Mouse (Mus musculus) right cerebral cortex, postnatal 36 days (tissue): ENCODE data around the gene Cntnap1.
"Not testable (repeated sequence)": the region's sequence is repeated elsewhere in the genome, so short reads cannot be mapped to it uniquely, and the experiment has no call there.

Experiments used
- DNase-seq, 2 experiments: peaks; one replicate each; pipeline ENCODE4 v3.0.0; 2022; ENCODE audit warnings: low spot score in 2 of 2, mixed read lengths in 1 of 2

The Cntnap1 gene

DNA sequence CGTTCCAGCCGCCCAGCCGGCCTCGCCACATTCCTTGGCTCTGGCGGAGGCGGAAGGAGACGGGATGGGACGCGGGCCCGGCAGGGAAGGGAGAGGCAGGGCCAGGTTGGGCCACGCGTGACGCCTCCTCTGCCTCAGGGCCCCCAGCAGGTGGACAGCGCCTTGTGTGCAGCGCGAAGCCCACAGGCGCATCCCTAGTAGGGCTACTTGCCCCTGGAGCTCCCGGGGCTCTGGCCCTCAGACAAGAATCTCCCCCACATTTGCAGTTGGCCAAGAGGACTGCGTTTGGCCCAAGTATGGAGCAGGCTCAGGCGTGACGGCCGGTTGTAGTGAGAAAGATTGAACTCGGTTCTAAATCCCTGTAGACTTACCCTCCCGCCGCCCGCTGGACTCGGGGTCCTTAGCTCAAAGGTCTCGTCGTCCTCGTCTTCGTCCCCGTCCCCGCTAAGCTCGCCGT is at the start of gene Cntnap1:
Cntnap1 (plus strand) TSS at position 170 of the 457 bp plus-strand sequence.
- DNase-seq, result no peak

DNA sequence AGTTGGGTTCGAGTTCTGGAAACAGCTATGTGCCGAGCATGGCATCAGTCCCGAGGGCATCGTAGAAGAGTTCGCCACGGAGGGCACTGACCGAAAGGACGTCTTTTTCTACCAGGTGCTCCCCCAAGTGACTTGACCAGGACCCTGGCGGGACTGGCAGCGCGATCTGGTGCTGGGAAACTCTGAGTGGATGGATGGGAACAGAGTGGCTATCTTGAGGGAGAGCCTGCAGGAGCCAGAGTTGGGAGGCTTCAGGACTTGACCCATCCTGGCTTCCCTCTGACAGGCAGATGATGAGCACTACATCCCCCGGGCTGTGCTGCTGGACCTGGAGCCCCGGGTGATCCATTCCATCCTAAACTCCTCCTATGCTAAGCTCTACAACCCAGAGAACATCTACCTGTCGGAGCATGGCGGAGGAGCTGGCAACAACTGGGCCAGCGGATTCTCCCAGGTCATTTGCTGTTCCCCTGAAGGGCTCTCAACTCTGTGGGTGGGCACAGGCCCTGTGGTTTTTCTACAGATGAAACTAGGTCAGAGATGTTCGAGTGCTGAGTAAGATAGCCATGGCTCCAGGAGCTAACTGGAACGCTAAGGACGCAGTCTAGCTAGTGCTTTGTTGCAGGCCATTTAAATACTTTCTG is 49.7 kb upstream of the Cntnap1 start:
- no peak for DNase-seq

DNA sequence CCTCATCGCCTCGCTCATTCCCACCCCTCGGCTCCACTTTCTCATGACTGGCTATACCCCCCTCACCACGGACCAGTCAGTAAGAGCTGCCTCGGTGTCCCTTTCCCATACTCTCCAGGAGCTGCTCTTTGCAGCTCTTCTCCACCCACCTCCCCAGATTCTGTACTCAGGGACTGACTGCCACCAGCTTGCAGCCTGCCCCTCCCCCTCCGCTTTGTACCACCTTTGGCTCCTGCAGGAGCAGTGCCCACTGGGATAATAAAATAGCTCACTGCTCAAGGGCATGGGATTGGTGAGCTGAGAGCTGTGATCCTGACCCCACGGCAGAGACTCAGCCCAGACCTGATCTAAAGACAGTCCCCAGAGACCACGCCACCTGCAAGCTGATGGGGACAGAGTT is 45.8 kb upstream of the Cntnap1 start:
- DNase-seq, result not testable (repeated sequence)

DNA sequence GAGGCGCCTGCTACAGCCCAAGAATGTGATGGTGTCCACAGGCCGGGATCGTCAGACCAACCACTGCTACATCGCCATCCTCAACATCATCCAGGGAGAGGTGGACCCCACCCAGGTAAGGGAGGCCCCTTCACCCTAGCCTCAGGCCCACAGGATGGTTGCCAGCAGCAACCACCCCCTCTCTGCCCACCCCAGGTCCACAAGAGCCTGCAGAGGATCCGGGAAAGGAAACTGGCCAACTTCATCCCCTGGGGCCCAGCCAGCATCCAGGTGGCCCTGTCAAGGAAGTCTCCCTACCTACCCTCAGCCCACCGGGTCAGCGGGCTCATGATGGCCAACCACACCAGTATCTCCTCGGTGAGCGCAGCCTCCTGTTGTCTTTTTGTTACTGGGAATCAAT is 45.3 kb upstream of the Cntnap1 start:
- DNase-seq, result not testable (repeated sequence)

DNA sequence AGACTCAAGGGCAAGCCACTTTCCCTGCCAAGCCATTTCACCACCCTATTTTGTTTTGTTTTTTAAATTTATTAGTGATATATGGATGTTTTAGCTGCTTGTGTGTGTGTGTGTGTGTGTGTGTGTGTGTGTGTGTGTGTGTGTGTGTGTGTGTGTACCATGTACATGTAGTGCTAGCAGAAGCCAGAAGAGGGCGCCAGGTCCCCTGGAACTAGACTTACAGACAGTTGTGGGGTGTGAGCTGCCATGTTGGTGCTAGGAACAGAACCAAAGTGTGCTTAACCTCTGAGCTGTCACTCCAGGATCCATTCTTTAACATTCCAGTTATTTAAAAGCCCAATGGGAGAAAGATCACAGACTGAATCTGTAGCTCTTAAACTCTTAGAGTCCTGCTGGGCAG is 43.2 kb upstream of the Cntnap1 start:
- no peak for DNase-seq

DNA sequence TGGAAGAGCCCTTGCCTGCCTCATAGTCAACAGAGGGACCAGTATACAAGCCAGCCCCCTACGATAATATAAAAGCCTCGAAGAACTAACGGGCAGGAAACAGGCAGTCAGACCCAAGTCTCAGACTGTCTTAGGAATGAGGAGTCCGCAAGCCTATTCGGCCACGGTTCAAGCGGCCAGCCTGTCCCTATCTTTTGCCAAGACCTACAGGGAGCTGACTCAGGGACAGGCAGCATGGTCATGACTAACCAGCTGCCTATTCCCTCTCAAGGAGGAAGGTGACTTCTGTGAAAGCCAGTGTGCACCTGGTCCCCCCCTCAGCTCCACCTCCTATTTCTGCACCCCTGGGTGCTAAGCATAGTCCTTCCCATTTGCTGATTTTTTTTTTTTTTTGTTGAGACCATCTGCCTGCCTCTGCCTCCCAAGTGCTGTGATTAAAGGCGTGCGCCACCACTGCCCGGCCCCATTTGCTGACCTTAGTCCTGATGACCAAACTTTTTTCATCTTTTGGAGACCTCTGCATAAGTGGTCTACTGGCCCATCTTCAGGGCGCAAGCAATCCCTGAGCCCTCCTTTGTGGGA is 41.2 kb upstream of the Cntnap1 start:
- no peak for DNase-seq

DNA sequence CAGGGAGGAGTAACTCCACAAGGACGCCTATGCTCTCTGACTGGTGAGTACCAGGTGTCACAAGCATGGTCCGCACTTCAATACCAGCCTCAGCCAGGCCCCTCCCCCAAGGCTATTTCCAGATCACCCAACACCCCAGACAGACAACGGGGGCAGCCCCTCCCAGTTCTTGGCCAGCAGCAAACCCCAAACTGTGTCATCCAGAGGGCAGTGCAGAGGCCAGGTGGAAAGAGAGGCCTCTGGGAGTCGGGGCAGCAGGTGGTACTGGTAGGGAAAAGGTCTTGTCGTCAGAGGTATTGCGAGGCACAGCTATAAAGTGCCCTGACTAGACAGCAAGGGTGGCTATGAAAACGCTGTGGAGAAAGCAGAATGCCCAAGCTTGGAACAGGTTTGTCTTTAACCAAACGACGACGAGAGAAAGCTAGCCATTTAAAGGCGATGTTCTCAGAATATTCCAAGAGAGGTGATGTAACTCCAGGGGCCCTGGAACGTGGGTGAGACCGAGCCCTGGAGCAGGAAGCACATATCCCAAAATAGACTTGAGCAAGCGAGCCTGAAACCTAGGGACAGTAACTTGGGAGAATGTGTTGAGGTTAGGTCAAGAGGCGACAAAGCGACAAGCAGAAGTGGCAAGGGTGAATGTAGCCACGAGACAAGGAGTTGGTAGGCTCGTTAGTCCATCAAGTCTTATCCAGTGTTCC is 40.1 kb upstream of the Cntnap1 start:
- no peak for DNase-seq

DNA sequence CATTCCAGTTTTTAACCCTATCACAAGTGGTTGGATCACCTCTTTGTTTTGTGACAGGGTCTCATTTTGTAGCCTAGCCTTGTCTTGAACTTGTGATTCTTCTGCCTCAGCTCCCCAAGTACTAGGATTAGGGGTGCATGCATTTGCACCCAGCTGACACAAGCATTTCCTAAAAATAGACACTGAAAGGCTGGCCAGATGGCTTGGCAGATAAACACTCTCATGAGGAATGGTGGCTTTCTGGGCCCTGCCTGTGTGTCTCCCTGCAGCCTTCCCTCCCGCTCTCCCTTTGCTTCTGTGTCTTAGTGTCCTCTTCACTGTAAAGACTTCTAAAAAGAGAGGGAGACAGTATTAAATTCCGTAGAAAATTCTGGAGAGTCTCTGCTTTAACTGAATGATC is 39.1 kb upstream of the Cntnap1 start:
- DNase-seq, result no peak

DNA sequence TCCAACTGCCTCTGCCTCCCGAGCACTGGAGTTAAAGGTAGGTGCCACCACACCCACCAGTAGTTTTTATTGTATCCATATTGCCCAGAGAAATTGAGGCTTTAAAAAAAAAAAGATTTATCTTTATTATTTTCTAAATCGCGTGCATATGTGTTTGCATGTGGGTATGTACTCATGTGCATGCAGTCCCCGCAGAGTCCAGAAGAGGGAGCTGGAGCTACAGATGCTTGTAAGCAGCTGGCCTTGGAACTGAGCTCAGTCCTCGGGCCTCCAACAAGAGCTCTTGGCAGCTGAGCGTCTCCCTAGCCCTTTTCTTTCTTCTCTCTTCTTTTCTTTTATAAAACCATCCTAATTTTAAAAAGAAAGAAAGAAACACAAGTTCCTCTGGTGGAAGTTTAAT is 38.6 kb upstream of the Cntnap1 start:
- no peak for DNase-seq

DNA sequence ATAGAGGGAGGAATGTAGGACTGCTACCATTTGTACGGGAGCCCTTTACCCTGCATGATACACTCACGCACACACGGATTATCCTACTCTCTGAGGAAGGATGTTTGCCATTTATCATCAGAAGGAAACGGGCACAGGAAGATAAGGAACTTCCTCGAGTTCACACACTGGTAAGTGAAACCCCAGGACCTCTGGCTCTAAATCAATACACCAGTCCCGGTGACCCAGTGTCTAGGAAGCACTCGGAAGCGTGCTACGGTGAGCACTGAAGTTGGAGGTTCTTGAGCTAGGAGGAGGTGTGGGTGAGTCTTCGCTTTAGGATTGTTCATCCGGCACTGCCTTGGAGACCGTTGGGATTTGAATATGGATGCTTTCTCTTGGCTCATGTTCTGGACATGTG is 37.3 kb upstream of the Cntnap1 start:
- no peak for DNase-seq

DNA sequence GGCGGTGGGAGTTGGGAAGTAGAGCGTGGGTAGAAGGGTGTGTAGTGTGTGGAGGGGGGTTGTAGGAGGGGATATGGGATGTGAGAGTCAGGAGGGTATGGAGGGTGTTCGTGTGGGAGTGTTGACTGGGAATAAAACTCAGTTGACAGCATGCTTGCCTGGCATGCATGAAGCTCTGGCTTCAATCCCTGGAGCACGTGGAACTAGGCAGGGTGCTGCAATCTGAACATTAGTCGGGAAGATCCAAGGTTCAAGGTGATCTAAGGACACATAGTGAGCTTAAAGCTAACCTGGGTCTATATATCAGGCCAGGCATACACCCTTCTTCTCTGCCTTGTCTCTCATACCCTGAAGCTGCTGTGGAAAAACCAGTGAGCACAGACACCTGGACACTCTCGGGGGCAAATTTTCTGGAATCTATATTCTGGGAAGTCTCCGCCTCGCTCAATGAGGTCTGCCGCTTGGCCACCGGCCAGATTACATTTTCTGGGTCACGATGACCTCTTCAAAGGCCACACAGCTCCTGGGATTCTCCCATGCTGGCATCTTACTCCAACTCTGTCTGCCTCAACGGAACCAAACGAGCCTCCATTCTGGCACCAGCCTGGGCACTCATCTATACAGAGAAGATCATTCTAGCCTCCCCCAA is 36.0 kb upstream of the Cntnap1 start:
- DNase-seq, result no peak

DNA sequence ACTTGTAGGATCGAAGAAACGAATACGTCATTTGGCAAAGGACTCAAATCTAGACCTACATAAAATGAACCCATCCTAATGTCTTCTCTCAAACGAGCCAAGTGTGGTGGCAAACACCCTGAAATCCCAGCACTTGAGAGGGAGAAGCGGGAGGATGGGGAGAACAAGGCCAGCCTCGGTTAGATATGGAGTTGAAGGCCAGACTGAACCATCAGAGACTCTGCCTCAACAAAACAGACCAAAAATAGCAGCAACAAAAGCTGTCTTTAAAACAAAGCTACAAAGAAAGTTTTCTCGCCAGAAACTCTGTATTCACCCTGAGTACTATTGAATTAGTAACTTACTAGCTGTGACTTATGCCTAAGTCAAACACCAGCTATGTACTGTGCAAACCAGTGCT is 33.3 kb upstream of the Cntnap1 start:
- DNase-seq, result no peak

DNA sequence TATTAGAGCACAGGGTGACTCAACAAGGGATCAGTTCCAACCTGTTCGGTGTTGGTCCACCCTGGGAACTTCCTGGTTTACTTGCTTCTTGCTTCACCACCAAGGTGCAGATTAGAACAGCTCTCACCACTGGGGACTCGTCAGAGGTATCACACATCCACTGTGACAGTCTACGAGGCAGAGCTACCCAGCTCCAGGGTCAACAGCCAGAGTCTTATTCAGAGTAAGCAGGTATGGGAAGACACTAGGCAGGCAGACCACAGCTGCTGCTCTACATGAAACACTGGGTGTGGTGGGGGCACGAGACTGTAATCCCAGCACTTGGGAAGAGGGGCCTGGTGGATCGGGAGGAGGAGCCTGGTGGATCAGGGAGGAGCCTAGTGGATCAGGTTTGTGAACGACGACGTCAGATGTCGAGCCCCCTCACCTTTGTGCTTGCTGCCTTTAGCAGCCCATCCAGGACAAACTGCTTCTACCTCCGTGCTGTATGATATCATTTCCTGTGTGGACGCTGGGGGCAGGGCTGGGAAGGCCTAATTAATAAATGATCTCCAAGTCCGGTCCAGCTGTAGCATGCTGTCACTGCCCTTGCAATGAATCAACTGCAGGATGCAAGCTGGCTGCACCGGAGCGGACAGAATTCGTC is 31.7 kb upstream of the Cntnap1 start:
- no peak for DNase-seq

DNA sequence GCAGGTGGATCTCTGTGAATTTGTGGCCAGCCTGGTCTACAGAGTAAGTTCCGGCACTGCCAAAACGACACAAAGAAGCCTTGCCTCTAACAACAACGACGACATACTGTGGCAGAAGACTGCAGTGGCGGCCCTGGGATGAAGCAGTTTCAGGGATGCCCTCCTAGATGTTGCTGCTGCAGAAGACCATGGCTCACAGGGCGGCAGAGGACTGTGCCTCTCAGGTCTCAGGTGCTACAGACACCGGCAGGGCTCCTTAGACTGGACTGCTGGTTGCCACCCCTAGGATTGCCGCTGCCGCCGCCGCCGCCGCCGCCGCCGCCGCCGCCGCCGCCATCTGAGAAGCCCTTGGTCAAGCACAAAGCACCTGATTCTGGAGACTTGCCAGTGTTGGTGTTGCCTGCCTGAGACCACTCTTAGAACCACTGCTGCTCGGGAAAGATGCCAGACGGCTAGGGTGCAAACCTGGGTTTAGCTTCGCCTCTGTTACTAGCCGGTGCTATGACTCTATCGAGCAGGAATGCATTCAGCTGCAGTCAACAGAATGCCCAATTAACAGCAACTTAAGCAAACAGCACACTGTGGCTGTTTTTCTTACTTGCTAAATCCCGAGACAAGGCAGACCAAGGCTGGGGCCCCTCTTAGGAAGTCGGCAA is 30.0 kb upstream of the Cntnap1 start:
- no peak for DNase-seq

DNA sequence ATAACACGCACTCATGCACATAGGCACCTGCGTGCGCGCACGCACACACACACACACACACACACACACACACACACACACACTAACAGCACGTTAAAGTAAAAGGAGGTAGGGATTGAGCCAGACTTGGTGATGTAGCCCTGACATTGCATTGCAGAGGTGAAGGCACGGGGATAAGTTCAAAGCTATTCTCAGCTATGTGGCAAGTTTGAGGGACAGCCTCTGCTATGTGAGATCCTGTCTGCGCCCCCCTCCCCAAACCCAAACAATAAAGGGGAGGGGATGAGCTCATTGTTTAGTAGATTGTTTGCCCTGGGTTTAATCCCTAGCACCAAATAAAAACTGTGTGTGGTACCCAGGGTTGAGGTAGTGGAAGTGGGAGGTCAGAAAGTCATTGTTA is 29.2 kb upstream of the Cntnap1 start:
- no peak for DNase-seq

DNA sequence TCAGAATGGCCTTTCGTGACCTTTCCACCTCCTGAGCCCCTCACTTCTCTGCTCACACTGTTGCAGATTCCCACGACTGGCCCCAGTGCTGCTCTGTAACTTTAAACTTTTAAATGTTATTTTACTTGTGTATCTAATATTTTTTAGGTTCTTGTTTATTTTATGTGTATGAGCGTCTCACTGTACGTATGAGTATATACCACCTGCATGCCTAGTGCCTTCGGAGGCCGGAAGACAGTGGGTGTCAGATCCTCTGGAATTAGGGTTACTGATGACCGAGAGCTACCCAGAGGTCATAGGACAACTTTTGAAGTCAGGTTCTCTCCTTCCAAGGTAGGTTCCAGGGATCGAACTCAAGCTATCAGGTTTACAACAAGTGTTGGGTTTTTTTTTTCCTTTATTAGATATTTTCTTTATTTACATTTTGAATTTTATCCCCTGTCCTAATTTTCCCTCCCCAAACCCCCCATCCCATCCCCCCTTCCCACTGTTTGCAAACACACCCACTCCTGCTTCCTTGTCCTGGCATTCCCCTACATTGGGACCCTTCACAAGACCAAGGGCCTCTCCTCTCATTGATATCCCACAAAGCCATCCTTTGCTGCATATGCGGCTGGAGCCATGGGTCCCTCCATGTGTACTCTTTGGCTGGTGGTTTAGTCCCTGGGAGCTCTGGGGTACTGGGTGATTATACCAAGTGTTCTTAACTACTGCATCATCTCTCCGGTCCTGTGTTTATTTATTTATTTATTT is 27.9 kb upstream of the Cntnap1 start:
- no peak for DNase-seq

DNA sequence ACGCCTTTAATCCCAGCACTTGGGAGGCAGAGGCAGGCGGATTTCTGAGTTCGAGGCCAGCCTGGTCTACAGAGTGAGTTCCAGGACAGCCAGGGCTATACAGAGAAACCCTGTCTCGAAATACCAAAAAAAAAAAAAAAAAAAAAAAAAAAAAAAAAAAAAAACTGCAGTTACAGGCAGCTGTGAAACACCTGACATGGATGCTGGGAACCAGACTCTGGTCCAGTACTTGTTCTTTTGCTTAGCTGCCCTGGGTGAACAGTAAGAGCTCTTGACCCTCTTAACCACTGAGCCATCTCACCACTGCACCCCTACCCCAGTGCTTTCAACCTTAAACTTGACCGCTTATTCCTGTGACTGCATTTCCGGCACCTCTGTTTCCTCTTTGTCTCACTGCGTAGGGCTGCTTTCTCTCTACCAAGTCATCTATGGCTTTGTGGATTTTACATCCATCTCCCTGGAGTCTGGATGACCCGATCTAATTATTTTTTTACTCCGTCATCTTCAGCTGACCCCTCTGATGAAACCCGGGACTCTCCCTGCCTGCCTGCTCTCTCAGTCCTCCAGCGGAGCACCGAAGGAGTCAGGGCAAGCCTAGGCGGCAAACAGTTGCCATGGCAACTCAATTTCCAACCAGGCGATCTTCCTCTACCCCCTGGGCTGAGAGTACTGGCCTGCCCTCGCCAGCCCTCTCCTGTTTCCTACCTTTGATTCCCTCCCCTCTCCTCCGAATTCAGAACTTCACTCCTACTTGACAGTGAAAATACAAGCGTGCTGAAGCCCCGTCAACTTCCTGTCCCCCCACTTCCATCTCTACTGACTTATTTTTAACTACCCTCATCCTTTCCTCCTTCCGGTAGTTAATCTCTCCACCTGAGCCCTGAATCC is 26.7 kb upstream of the Cntnap1 start:
- no peak for DNase-seq

DNA sequence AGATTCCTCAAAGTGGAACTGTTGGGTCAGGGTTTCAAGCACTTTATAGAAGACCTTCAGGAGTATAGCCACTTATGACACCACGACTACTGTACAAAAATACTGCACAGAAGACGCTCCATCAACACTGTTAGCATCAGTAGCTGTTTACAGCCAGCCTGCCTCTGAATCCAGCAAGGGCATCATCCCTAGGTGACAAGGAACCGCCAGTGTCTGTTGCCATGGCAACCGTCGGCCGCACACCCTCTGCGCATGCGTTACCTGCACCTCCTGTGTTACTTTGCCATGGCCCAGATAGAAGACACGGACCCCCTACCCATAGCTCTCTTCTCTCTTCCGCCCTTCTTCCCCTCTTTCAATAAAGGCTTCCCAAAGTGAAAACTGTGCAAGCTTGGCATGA is 23.9 kb upstream of the Cntnap1 start:
- DNase-seq, result no peak

DNA sequence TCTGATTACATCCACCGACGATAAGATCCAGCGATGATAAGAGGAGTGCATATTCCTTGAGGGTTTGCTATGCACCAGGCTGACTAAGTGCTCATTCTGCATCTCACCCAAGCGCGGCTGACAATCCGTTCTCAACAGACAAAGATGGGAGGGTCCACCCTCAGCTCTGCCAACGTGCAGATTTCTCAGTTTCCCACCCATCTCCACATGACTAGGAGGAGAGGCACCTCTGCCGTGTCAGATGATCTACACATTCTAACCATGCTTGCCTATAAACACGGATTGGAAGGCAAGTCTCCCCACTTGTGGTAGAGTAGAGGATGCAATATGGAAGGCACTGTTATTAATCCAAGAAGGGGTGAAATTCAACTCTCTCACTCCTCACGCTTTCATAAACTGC is 21.6 kb upstream of the Cntnap1 start:
- DNase-seq, result no peak
